Mouse (Mus musculus) hindbrain, postnatal 0 days (tissue): Measurements from ENCODE around the gene Tmem129. TPM values are rescaled to one million over a fixed set of nuclear protein-coding genes. Genes with fewer than 3 reads are reported as not detected.

Experiments
- ATAC-seq: fragments of 200-750 bp; cut with Nextera tagmentation; 2 replicates; pipeline ENCODE4 v1.8.0; 2017; ENCODE audit warnings: mild to moderate bottlenecking, moderate TSS enrichment, moderate library complexity
- DNase-seq: peaks from one replicate; pipeline ENCODE4 v3.0.0-alpha.2; 2015; ENCODE audit warnings: low spot score
- H3K27ac ChIP-seq: fragments of 300-500 bp; sonication (generic); 2 replicates; pipeline ENCODE4 v1.5.1; 2014; ENCODE audit warnings: mild to moderate bottlenecking
- H3K27me3 ChIP-seq: fragments of 300-500 bp; sonication (generic); 2 replicates; pipeline ENCODE4 v1.6.1; 2014; ENCODE audit warnings: low read length, mixed read lengths; ENCODE audit not compliant: insufficient read depth
- H3K36me3 ChIP-seq: fragments of 300-500 bp; sonication (generic); 2 replicates; pipeline ENCODE4 v1.6.1; 2014; ENCODE audit warnings: low read length, mixed read lengths; ENCODE audit not compliant: insufficient read depth
- H3K4me1 ChIP-seq: fragments of 300-500 bp; sonication (generic); 2 replicates; pipeline ENCODE4 v1.6.1; 2014; ENCODE audit warnings: antibody characterized with exemption, low read length, mixed read lengths; ENCODE audit not compliant: insufficient read depth
- H3K4me2 ChIP-seq: fragments of 300-500 bp; sonication (generic); 2 replicates; pipeline ENCODE4 v1.6.1; 2014; ENCODE audit warnings: low read depth, mild to moderate bottlenecking, low read length, moderate library complexity, mixed read lengths
- H3K4me3 ChIP-seq: fragments of 300-500 bp; sonication (generic); 2 replicates; pipeline ENCODE4 v1.5.1; 2014; ENCODE audit warnings: low read length
- H3K9ac ChIP-seq: fragments of 300-500 bp; sonication (generic); replicated peaks from 2 replicates; pipeline ENCODE4 v1.6.1; 2014; ENCODE audit warnings: mild to moderate bottlenecking, low read length, moderate library complexity, mixed read lengths
- H3K9me3 ChIP-seq: fragments of 300-500 bp; sonication (generic); 2 replicates; pipeline ENCODE4 v1.6.1; 2016; ENCODE audit warnings: low read length, mixed read lengths
- CTCF ChIP-seq: IDR thresholded peaks from 2 replicates; pipeline ENCODE4 v1.5.1; 2016; ENCODE audit warnings: antibody characterized with exemption, control low read depth, low read depth
- WGBS: fragments of 180-500 bp; shearing (Covaris S2); extraction: QIAGEN DNeasy Blood & Tissue Kit; methylation state at CpG from one replicate; pipeline ENCODE4 v1.1.7; 2014; 5-methylcytosine and 5-hydroxymethylcytosine counted together
- polyA plus RNA-seq: library from polyadenylated mRNA; unstranded; fragments of >200 nt; fragmentation: Nextera tagmentation; extraction: Ambion mirVana; gene quantifications from 2 replicates; pipeline ENCODE4 v1.2.1, GENCODE M21; 2015
- total RNA-seq: library from RNA; depleted of rRNA; stranded (reverse); fragments of >200 nt; gene quantifications from 2 replicates; pipeline ENCODE4 v1.2.3, GENCODE M21; 2014

The Tmem129 gene
- total and polyA plus RNA-seq, 2 experiments from 2014 or later: 22.0 to 36.9 TPM

DNA sequence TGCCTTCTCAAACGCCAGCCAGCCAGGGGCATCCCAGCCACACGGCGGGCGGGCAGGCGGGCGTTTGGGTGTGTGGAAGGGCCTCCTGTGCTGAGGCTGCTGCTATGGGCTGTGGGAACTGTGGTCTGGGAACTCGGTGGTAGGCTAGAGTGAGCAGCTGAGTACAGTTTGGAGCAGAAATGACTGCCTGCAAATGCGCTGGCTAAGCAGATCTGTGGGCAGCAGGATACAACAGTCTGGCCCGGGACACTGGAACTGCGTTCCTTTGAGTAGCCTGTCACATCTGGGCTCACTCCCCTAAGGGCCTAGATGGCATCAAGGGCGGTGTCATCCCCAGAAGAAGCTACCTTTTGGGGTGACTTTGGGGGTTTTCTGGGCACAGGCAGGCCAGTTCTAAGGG is 43.6 kb upstream of the Tmem129 start:
- Histone ChIP-seq H3K4me1 (peaks cover 16% of the 10 kb centered on the region; the same call in 1 of the 2 replicates), H3K9ac (no peak overlapping the region), H3K4me2 (no peak overlapping the region), H3K27ac (no peak overlapping the region), H3K36me3 (no peaks in the 10 kb centered on the region), H3K27me3 (no peaks in the 10 kb centered on the region; the same call in 1 of the 2 replicates), H3K9me3 (no peaks in the 10 kb centered on the region), H3K4me3 (no peak overlapping the region)
- WGBS: 69% methylated on average over 11 of the region's 11 CpGs
- DNase-seq (no peak), ATAC-seq (no peak)
- TF ChIP-seq CTCF: no peak

DNA sequence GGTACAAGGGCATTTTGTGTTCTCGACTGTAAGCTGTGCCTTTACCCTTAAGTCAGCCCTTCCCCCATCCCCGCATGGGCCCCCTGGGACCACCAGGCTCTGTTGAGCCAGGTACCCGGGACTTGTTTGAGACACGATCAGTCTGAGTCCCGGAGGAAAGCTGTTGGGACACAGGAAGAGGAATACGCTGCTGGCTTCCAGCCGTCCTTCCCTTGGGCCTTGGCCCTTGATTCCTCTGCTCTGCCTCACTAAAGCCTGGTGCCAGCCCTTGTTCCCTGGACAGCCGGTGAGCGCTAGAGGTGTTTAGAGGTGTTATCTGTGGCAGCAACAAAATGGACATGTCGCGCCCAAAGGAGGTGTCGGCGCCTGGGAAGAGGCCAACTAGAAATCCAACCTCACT is 41.8 kb upstream of the Tmem129 start:
- WGBS: 45% methylated on average over 13 of the region's 13 CpGs

DNA sequence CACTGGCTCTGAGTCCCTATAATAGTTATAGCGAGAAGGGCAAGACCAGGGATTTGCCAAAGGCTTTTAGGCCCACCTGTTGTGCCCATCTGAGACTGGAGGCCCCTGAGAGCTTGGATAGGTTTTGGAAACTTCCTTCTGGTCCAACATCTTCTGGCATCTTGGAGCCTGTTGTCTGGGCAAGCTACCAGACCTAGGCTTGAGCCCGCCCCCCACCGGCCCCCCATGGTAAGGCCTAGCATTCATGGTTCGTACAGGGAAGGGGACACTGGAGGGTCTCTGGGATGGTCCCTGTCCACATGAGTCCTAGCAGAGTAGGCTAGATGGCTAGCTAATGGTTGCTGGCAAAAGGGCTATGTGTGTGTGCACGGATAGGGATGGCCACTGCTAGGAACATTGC is 40.5 kb upstream of the Tmem129 start:
- Histone ChIP-seq H3K4me3 (no peak overlapping the region), H3K9ac (no peak overlapping the region), H3K4me1 (peaks cover 17% of the 10 kb centered on the region; the same call in 1 of the 2 replicates), H3K27me3 (peaks cover 6% of the 10 kb centered on the region), H3K36me3 (no peaks in the 10 kb centered on the region), H3K4me2 (no peak overlapping the region), H3K9me3 (no peaks in the 10 kb centered on the region), H3K27ac (peak overlapping the region; percentile 54; the same call in 1 of the 2 replicates)
- no peak for ATAC-seq
- DNase-seq: no peak
- 55% methylated on average over 5 of the region's 5 CpGs for WGBS
- TF ChIP-seq CTCF: no peak

More for the DNA sequence above, 41.8 kb upstream of the Tmem129 start:
- H3K36me3 ChIP-seq: no peaks in the 10 kb centered on the region
- TF ChIP-seq CTCF: no peak
- H3K9me3 ChIP-seq: no peaks in the 10 kb centered on the region
- H3K27ac ChIP-seq: no peak overlapping the region
- DNase-seq: no peak
- peaks cover 21% of the 10 kb centered on the region; the same call in 1 of the 2 replicates for H3K4me1 ChIP-seq
- H3K9ac ChIP-seq: no peak overlapping the region
- no peak overlapping the region for H3K4me2 ChIP-seq
- no peak overlapping the region for H3K4me3 ChIP-seq
- no peak for ATAC-seq
- H3K27me3 ChIP-seq: peaks cover 6% of the 10 kb centered on the region

DNA sequence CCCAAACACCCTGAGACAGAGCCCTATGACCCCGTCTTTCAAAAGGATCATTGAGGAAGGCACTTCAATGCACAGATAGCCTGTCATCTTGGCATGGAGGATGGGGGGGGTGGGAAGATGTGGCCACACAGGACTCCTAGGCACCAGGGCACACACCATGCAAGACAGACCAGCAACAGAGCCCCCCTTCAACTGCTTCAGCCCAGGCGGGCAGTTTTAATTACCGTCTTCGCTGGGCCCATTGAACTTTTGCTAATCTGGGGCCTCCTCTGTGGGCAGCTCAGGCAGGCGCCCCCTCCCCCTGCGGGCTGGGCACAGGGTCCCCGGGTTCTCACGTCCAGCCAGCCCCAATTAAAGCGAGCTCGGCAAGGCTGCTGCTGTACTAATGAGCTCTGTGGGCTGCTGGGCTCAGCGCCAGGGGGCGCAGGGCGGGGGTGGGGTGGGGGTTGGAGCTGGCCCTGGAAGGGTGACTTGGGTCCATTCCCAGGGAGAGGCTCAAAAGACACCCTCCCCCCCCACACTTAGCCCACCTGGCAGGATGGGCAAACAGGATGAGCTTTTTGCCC is 39.8 kb upstream of the Tmem129 start:
- H3K27ac ChIP-seq: peak overlapping the region; percentile 54; the same call in 1 of the 2 replicates
- no peak for TF ChIP-seq CTCF
- no peaks in the 10 kb centered on the region for H3K9me3 ChIP-seq
- WGBS: 10% methylated on average over 13 of the region's 13 CpGs
- H3K4me3 ChIP-seq: no peak overlapping the region
- H3K9ac ChIP-seq: no peak overlapping the region
- no peak overlapping the region for H3K4me2 ChIP-seq
- DNase-seq: peak; percentile 71
- peaks cover 6% of the 10 kb centered on the region for H3K27me3 ChIP-seq
- peaks cover 17% of the 10 kb centered on the region; the same call in 1 of the 2 replicates for H3K4me1 ChIP-seq
- no peaks in the 10 kb centered on the region for H3K36me3 ChIP-seq
- peak; percentile 45; the same call in 1 of the 2 replicates for ATAC-seq

DNA sequence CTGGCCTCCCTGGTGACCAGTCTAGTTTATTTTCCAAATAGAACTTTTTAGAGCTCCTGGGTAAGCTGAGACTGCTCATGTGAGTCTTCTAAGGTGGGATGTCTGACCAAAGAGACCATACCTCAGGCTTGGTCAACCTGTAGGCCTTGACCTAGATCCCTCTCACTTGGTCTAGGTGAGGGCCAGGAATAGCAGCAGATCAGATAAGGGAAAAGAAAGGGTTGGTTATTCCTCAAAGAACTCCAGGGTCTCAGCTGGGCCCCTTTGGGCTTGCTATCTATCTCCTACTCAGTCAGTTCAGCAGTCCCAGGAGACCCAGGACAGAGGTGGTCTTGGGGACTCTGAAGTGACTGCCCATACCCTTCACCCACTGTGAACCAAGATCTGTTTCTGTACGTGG is 39.3 kb upstream of the Tmem129 start:
- no peak for TF ChIP-seq CTCF
- ATAC-seq (no peak), DNase-seq (no peak)
- Histone ChIP-seq H3K9ac (no peak overlapping the region), H3K27me3 (peaks cover 10% of the 10 kb centered on the region), H3K4me2 (no peak overlapping the region), H3K9me3 (no peaks in the 10 kb centered on the region), H3K4me1 (peaks cover 17% of the 10 kb centered on the region; the same call in 1 of the 2 replicates), H3K4me3 (no peak overlapping the region), H3K36me3 (no peaks in the 10 kb centered on the region), H3K27ac (peak overlapping the region; percentile 4; the same call in 1 of the 2 replicates)
- WGBS: 24% methylated on average over 1 of the region's 1 CpGs

DNA sequence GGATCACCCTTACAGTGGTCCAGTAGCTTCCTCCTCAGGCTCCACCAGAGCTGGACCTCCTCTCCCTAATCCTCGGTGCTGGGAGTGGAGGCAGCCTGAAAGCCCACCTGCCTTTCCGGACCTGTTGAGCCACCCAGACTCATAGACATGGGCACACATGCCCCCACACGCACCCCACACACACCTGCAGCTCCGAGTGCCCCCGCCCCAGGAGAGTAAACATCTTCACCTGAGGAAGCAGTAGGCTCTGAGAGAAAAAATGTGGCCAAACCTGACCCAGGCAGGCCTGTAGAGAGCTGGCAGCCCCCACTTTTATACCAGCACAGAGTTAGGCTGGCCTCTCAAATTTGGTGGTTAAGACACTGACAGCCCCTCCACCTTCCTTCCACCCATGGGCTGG is 38.2 kb upstream of the Tmem129 start:
- H3K4me1 ChIP-seq: peaks cover 17% of the 10 kb centered on the region; the same call in 1 of the 2 replicates
- ATAC-seq: no peak

DNA sequence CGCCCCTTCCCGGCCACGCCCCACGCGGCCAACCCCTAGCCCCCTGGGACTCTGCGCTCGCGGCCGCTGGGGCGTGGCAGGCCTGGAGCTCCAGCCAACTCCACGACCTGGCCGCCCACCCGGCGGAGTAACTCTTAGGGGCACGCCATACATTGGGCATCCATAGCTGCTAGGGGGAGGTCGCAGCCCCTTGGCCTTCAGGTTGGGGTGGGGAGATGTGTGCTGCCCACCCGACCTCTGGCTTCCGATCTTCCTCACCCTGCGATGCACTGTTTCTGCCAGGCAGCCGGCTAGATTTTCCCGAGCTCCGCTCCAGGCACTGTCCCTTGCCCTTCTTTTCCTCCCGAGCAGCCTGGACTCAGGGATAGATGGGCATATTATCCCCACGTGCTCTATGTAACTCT is 37.5 kb upstream of the Tmem129 start:
- peaks cover 12% of the 10 kb centered on the region for H3K27me3 ChIP-seq
- H3K9me3 ChIP-seq: no peaks in the 10 kb centered on the region
- H3K36me3 ChIP-seq: no peaks in the 10 kb centered on the region
- H3K4me3 ChIP-seq: peak overlapping the region; percentile 33
- peak overlapping the region; percentile 39 for H3K9ac ChIP-seq
- peaks cover 17% of the 10 kb centered on the region; the same call in 1 of the 2 replicates for H3K4me1 ChIP-seq
- WGBS: 4% methylated on average over 24 of the region's 24 CpGs
- H3K4me2 ChIP-seq: peak overlapping the region; percentile 50
- ATAC-seq (no peak), DNase-seq (no peak)
- H3K27ac ChIP-seq: peak overlapping the region; percentile 28; the same call in 1 of the 2 replicates
- TF ChIP-seq CTCF: no peak

More for the DNA sequence above, 38.2 kb upstream of the Tmem129 start:
- H3K4me3 ChIP-seq: no peak overlapping the region
- no peak overlapping the region for H3K9ac ChIP-seq
- TF ChIP-seq CTCF: no peak
- H3K27me3 ChIP-seq: peaks cover 12% of the 10 kb centered on the region
- 67% methylated on average over 5 of the region's 5 CpGs for WGBS
- no peak for DNase-seq
- H3K36me3 ChIP-seq: no peaks in the 10 kb centered on the region
- H3K9me3 ChIP-seq: no peaks in the 10 kb centered on the region
- no peak overlapping the region for H3K4me2 ChIP-seq
- no peak overlapping the region for H3K27ac ChIP-seq
